21 mouse cellular contexts compared by ENCODE assay signal in the genomic region with DNA sequence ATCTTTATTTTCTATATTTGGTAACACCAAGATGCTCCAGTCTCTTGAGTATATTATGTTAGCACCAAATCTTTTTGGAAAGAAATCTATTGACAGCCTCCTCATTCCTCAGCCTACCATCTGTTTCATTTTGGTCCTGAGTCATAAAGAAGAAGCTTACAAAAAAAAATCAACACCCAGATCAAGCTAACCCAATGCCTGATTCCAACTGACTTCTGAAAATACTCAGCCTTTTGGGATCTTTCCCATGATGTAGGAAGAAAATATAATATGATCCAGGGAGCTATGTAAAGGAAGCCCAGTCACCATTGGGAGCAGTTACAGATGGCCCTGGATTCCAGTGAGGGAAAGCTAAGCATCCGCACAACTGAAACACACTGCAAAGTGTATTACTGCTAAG.
DNase-seq lines count a peak whose midpoint lies in the region; ATAC-seq lines count a peak whose summit lies in the region.
"Had no signal": no experiment of that assay in that cellular context is flagged by ENCODE, and none has a peak within 500 bp of the region (broad histone marks: within the 10 kb centered on the region; RNA-seq: fewer than 3 reads in every experiment).

No protein-coding gene starts in this region.

- no peaks in the 10 kb centered on the region for H3K4me1 ChIP-seq in midbrain, embryonic 16.5 days (ENCODE audit: control insufficient read depth, insufficient read depth, low read length)
- H3K4me1 ChIP-seq: embryonic facial prominence, embryonic 12.5 days; heart, embryonic 13.5 days; hindbrain, embryonic 13.5 days; limb, embryonic 15.5 days; liver, embryonic 15.5 days; midbrain, embryonic 10.5 days; neural tube, embryonic 12.5 days had no signal

- H3K27ac ChIP-seq in midbrain, embryonic 16.5 days (ENCODE audit: low read length), result no peak overlapping the region
- H3K27ac ChIP-seq: embryonic facial prominence, embryonic 12.5 days; heart, embryonic 13.5 days; hindbrain, embryonic 13.5 days; limb, embryonic 15.5 days; liver, embryonic 15.5 days; macrophage; midbrain, embryonic 10.5 days; neural tube, embryonic 12.5 days had no signal

- no peak overlapping the region for H3K9ac ChIP-seq in midbrain, embryonic 16.5 days (ENCODE audit: low read depth, low read length)
- H3K9ac ChIP-seq: embryonic facial prominence, embryonic 12.5 days; heart, embryonic 13.5 days; hindbrain, embryonic 13.5 days; limb, embryonic 15.5 days; liver, embryonic 15.5 days; neural tube, embryonic 12.5 days had no signal

- H3K4me3 ChIP-seq in midbrain, embryonic 16.5 days (ENCODE audit: low read depth, low read length), result no peak overlapping the region
- H3K4me3 ChIP-seq: embryonic facial prominence, embryonic 12.5 days; erythroblast, embryonic 14.5 days; heart, embryonic 13.5 days; hindbrain, embryonic 13.5 days; limb, embryonic 15.5 days; liver, embryonic 15.5 days; midbrain, embryonic 10.5 days; neural tube, embryonic 12.5 days had no signal

- H3K27me3 ChIP-seq in midbrain, embryonic 16.5 days (ENCODE audit: control insufficient read depth, insufficient read depth, low read depth, low read length), result no peaks in the 10 kb centered on the region
- H3K27me3 ChIP-seq: embryonic facial prominence, embryonic 12.5 days; heart, embryonic 13.5 days; hindbrain, embryonic 13.5 days; limb, embryonic 15.5 days; liver, embryonic 15.5 days; neural tube, embryonic 12.5 days had no signal

- H3K9me3 ChIP-seq in midbrain, embryonic 16.5 days (replicated peaks; ENCODE audit: control insufficient read depth, low read length, poor library complexity, severe bottlenecking), result no peaks in the 10 kb centered on the region
- H3K9me3 ChIP-seq: embryonic facial prominence, embryonic 12.5 days; heart, embryonic 13.5 days; hindbrain, embryonic 13.5 days; limb, embryonic 15.5 days; liver, embryonic 15.5 days; midbrain, embryonic 10.5 days; neural tube, embryonic 12.5 days had no signal

- H3K36me3 ChIP-seq in midbrain, embryonic 16.5 days (ENCODE audit: control insufficient read depth, insufficient read depth, low read length), result no peaks in the 10 kb centered on the region
- H3K36me3 ChIP-seq: embryonic facial prominence, embryonic 12.5 days; heart, embryonic 13.5 days; hindbrain, embryonic 13.5 days; limb, embryonic 15.5 days; liver, embryonic 15.5 days; midbrain, embryonic 10.5 days; neural tube, embryonic 12.5 days had no signal

- ATAC-seq in midbrain, embryonic 16.5 days, result no peak
- ATAC-seq: inflammation-experienced regulatory T-cells, adult 6 months had no signal

- WGBS in midbrain, embryonic 16.5 days, result 100% methylated on average over 1 of the region's 1 CpGs

- no peak overlapping the region for H3K4me2 ChIP-seq in midbrain, embryonic 16.5 days (ENCODE audit: low read length)
- H3K4me2 ChIP-seq: embryonic facial prominence, embryonic 12.5 days; heart, embryonic 13.5 days; hindbrain, embryonic 13.5 days; limb, embryonic 15.5 days; liver, embryonic 15.5 days; neural tube, embryonic 12.5 days had no signal

- DNase-seq in frontal cortex, adult 2 months (ENCODE audit: extremely low spot score in 1 of 2, low spot score in 1 of 2), result peak; percentile 23 to 73
- no peak for DNase-seq in frontal cortex, postnatal 14 days (ENCODE audit: low spot score in 2 of 2)
- DNase-seq in right cerebral cortex, adult 2 months (ENCODE audit: low spot score in 2 of 2), result peak; percentile 9 to 22
- DNase-seq in right cerebral cortex, postnatal 14 days, result no peak
- DNase-seq in left cerebral cortex, adult 18-20 months (ENCODE audit: low spot score in 2 of 2), result peak; percentile 7 to 16
- DNase-seq in spleen, postnatal 36 days (ENCODE audit: low spot score in 2 of 2), result no peak
- DNase-seq: adrenal gland, postnatal 36 days; cerebellum, adult 9-10 months; kidney, adult 8-10 months; kidney, postnatal 14 days had no signal

Comparison
In these comparisons a context has a peak if more than half of its experiments do, and no peak if none do; other contexts are left out.
1. DNase-seq: peak in frontal cortex, adult 2 months (2 of 2), right cerebral cortex, adult 2 months (2 of 2) and left cerebral cortex, adult 18-20 months (2 of 2); none in frontal cortex, postnatal 14 days (0 of 2), right cerebral cortex, postnatal 14 days (single experiment) and spleen, postnatal 36 days (0 of 2).